Mouse (Mus musculus) hindbrain, embryonic 11.5 days (tissue): ENCODE measurements at regions not wholly inside any gene's neighbourhood (a gene's known extent, or its start where the extent isn't known, plus 50 kb on each side); places are given as distances from the start of the nearest gene placed in this dataset.

Source experiments
- ATAC-seq: fragments of 200-750 bp; cut with Nextera tagmentation; 2 replicates; pipeline ENCODE4 v1.8.0; 2017; ENCODE audit warnings: mild to moderate bottlenecking, moderate TSS enrichment, moderate library complexity; ENCODE audit not compliant: low FRiP score
- DNase-seq: peaks from one replicate; pipeline ENCODE4 v3.0.0-alpha.2; 2015; ENCODE audit warnings: low spot score
- H3K27ac ChIP-seq: fragments of 300-500 bp; sonication (generic); 2 replicates; pipeline ENCODE4 v1.5.1; 2014; ENCODE audit warnings: mild to moderate bottlenecking, low read depth, low read length
- H3K27me3 ChIP-seq: fragments of 300-500 bp; sonication (generic); 2 replicates; pipeline ENCODE4 v1.6.1; 2014; ENCODE audit warnings: mild to moderate bottlenecking, low read length, moderate library complexity, mixed read lengths; ENCODE audit not compliant: control insufficient read depth, insufficient read depth
- H3K36me3 ChIP-seq: fragments of 300-500 bp; sonication (generic); 2 replicates; pipeline ENCODE4 v1.6.1; 2014; ENCODE audit warnings: mild to moderate bottlenecking, low read length, moderate library complexity, mixed read lengths; ENCODE audit not compliant: control insufficient read depth, insufficient read depth
- H3K4me1 ChIP-seq: fragments of 300-500 bp; sonication (generic); replicated peaks from 2 replicates; pipeline ENCODE4 v1.6.1; 2014; ENCODE audit warnings: low read length, mixed read lengths; ENCODE audit not compliant: control insufficient read depth, insufficient read depth
- H3K4me2 ChIP-seq: fragments of 300-500 bp; sonication (generic); replicated peaks from 2 replicates; pipeline ENCODE4 v1.6.1; 2014; ENCODE audit warnings: mild to moderate bottlenecking, low read depth, low read length
- H3K4me3 ChIP-seq: fragments of 300-500 bp; sonication (generic); 2 replicates; pipeline ENCODE4 v1.5.1; 2014; ENCODE audit warnings: low read depth, low read length
- H3K9ac ChIP-seq: fragments of 300-500 bp; sonication (generic); 2 replicates; pipeline ENCODE4 v1.6.1; 2014; ENCODE audit warnings: low read depth, low read length
- H3K9me3 ChIP-seq: fragments of 300-500 bp; sonication (generic); 2 replicates; pipeline ENCODE4 v1.6.1; 2016; ENCODE audit warnings: low read length; ENCODE audit not compliant: control insufficient read depth
- WGBS: fragments of 180-500 bp; shearing (Covaris S2); extraction: QIAGEN DNeasy Blood & Tissue Kit; methylation state at CpG from one replicate; pipeline ENCODE4 v1.1.7; 2014; 5-methylcytosine and 5-hydroxymethylcytosine counted together

GRCm38 (mm10) chr7:74632217-74632616 lies 77.6 kb upstream of the Slco3a1 start:
- ATAC-seq (no peak), DNase-seq (no peak)
- Histone ChIP-seq H3K9me3 (no peaks in the 10 kb centered on the region), H3K9ac (no peak overlapping the region), H3K36me3 (no peaks in the 10 kb centered on the region), H3K4me3 (no peak overlapping the region), H3K4me2 (no peak overlapping the region), H3K27me3 (no peaks in the 10 kb centered on the region), H3K4me1 (no peaks in the 10 kb centered on the region), H3K27ac (no peak overlapping the region)
- WGBS = 89% methylated on average over 8 of the region's 8 CpGs

GRCm38 (mm10) chr7:74628799-74629468 lies 74.4 kb upstream of the Slco3a1 start:
- WGBS = 87% methylated on average over 6 of the region's 6 CpGs
- DNase-seq (no peak), ATAC-seq (no peak)
- Histone ChIP-seq H3K9me3 (no peaks in the 10 kb centered on the region), H3K4me1 (no peaks in the 10 kb centered on the region), H3K9ac (no peak overlapping the region), H3K4me2 (no peak overlapping the region), H3K4me3 (no peak overlapping the region), H3K27ac (no peak overlapping the region), H3K27me3 (no peaks in the 10 kb centered on the region), H3K36me3 (no peaks in the 10 kb centered on the region)
